ENCODE assay signal across 8 mouse cellular contexts in genomic region chr13:27945062-27945461, GRCm38 (mm10).
A peak's percentile ranks its signal among the peaks of the same experiment; 100 is the strongest.
DNase-seq lines count a peak whose midpoint lies in the region; ATAC-seq and TF ChIP-seq lines count a peak whose summit lies in the region.

No protein-coding gene starts in this region.

- peak; percentile 32 for ATAC-seq in activated CD4-positive, CD25-positive, alpha-beta regulatory T cell, adult 4 months
- no peak for ATAC-seq in lung, embryonic 14.5 days (ENCODE audit: insufficient read depth)

- peak; percentile 2 for DNase-seq in gastrocnemius, adult 18-20 months (ENCODE audit: low spot score)
- DNase-seq in gastrocnemius, postnatal 25 days, result no peak
- peak; percentile 65 for DNase-seq in 3T3-L1 (ENCODE audit: low read depth, low spot score)
- peak; percentile 37 for DNase-seq in embryo, embryonic 11 days
- DNase-seq in kidney, postnatal 14 days, result peak; percentile 42
- peak; percentile 37 for DNase-seq in lung, embryonic 14.5 days
- peak; percentile 57 for DNase-seq in testis, postnatal 10 days (ENCODE audit: low spot score)

- peak; percentile 70 for TF ChIP-seq CTCF in lung, embryonic 14.5 days (IDR thresholded peaks at IDR 0.05; ENCODE audit: low read depth)

- no peaks in the 10 kb centered on the region for H3K27me3 ChIP-seq in lung, embryonic 14.5 days (ENCODE audit: insufficient read depth, low read length)

- no peaks in the 10 kb centered on the region for H3K4me1 ChIP-seq in lung, embryonic 14.5 days (ENCODE audit: insufficient read depth)

- H3K9me3 ChIP-seq in lung, embryonic 14.5 days (ENCODE audit: low read depth, low read length), result no peaks in the 10 kb centered on the region

- H3K9ac ChIP-seq in lung, embryonic 14.5 days, result no peak overlapping the region

- H3K4me3 ChIP-seq in lung, embryonic 14.5 days (ENCODE audit: low read depth, low read length), result no peak overlapping the region

- no peak overlapping the region for H3K4me2 ChIP-seq in lung, embryonic 14.5 days

- H3K36me3 ChIP-seq in lung, embryonic 14.5 days (ENCODE audit: insufficient read depth), result no peaks in the 10 kb centered on the region

- H3K27ac ChIP-seq in lung, embryonic 14.5 days (ENCODE audit: low read depth), result no peak overlapping the region

- WGBS in lung, embryonic 14.5 days, result 50% methylated on average over 3 of the region's 3 CpGs
